Mouse (Mus musculus): ENCODE results near the gene Klf12.

DNA sequence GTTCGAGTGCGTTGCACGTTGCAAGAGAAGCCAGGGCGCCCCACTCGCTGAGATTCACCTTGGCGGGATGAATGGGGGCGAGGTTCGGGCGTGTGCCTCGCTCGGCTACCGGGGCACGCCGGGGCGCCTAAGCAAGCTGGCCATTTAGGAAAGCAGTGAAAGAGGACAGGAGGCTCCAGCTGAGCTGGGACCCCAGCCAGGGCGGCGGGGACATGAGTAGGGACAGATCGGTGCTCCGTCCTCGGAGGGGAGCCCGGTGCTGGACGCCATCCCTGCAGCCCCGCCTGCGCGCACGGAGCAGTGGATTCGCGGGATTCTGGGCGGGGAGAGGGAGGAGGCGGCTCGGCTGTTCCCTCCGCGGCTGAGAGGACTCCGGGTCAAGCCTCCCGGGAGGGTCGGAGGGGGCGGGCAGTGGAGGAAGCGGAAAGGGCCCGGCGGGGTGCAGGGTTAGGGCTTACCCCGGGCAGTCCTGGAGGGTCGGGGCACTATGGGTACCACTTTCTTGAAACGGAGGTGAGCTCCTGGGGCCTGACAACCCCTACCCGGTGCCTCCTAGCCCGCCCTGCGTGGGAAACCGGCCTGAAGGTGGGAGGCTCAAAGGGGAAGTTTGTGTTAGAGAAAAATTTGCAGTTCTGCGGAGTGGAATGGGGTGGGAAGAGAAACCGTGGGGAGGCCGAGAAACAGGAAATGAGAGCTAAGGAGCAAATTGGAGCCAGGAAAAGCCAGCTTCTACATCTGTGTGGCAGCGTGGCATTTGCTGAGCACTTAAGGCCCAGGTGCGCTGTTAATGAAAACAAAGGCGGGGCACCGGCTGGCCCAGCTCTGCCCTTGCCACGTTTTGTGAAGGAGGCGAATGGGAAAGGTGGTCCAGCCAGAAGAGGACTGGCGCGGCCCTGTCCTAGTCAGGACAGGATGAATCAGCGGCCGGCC is 1.4 kb upstream of the Klf12 start:
- TF ChIP-seq POLR2A (IDR thresholded peaks at IDR 0.05; ENCODE audit: insufficient read depth, low read depth, low read length): no peak
- no peak for TF ChIP-seq CTCF (IDR thresholded peaks at IDR 0.05; ENCODE audit: insufficient read depth, low read depth, low read length)
